Mouse (Mus musculus): ENCODE results near the gene Igfbp5. TPM values are rescaled to one million over a fixed set of nuclear protein-coding genes. Genes with fewer than 3 reads are reported as not detected.

Gene Igfbp5
- polyA plus RNA-seq, 1 experiment from 2014 or later, result 126 TPM

DNA sequence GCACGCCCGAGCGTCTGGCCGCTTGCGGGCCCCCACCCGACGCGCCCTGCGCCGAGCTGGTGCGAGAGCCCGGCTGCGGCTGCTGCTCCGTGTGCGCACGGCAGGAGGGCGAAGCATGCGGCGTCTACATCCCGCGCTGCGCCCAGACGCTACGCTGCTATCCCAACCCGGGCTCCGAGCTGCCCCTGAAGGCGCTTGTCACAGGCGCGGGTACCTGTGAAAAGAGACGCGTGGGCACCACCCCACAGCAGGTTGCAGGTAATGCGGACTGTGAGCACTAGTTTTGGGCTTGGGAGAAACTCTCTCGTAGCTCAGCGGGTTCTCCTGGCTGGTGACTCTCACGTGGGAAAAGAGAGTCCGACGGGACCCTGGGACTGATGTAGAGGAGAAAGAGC, 50.0 kb downstream of the Igfbp5 start:
- no peaks in the 10 kb centered on the region for H3K36me3 ChIP-seq
- H3K27me3 ChIP-seq (replicated peaks), result peaks cover 40% of the 10 kb centered on the region
- peak overlapping the region; percentile 85 for H3K9ac ChIP-seq
- ATAC-seq (ENCODE audit: extremely low read depth, insufficient number of reproducible peaks, low FRiP score, low TSS enrichment), result no peak
- H3K4me1 ChIP-seq, result peaks cover 41% of the 10 kb centered on the region
- WGBS, result under 1% methylated on average over 37 of the region's 37 CpGs
- H3K27ac ChIP-seq (replicated peaks), result no peak overlapping the region; the same call in 1 of the 2 replicates
- peak overlapping the region; percentile 99 for H3K4me2 ChIP-seq
- no peaks in the 10 kb centered on the region for H3K9me3 ChIP-seq
- H3K4me3 ChIP-seq, result peak overlapping the region; percentile 68

DNA sequence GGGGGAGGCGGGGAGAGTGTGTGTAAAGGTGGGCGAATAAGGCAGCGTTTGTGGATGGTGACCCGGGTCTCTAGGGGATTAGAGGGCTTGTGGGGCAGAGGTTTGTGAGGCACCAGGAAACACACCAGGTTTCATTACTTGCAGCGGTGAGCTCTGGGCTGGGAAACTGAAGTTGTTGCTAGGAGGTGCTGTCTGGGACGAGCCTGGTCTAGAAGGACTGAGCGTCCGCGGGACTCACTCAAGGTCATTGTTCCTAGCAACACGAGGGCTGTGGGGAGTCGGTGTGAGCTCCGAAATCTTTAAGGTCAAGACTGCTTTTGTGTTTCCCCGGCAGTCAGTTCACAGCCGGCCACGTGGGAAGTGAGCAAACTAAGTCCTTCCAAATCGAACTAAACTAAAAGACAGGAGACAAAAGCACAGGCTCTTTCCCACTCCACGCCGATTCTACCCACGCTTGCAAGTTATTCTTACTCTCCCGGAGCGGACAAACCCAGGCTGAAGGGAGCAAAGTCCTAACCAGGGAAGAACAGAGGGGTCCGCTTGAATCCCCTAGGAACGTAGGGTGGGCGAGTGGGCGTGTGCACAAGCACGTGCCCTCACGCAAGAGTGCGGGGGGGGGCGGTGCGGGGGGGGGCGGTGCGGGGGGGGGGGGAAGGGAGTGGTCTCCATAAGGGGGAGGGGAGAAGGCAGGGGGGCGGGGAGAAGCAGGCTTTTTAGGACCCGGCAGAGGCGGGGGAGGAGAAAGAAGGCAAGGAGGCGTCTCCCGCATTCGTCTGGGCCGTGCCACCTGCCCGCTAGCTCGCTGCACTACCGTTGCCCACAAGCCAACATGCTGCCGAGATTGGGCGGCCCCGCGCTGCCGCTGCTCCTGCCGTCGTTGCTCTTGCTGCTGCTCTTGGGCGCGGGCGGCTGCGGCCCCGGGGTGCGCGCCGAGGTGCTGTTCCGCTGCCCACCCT, 50.7 kb downstream of the Igfbp5 start, which contains the start of gene Igfbp2:
Igfbp2 (plus strand) TSS at position 753 of the 956 bp plus-strand sequence.
- Histone ChIP-seq H3K27ac (replicated peaks) (no peak within 1 kb of the TSS; the same call in 1 of the 2 replicates), H3K9ac (peak within 1 kb of the TSS; percentile 85), H3K9me3 (no peaks in the 10 kb centered on the region), H3K36me3 (no peaks in the 10 kb centered on the region), H3K4me1 (peaks cover 41% of the 10 kb centered on the region), H3K27me3 (replicated peaks) (peaks cover 40% of the 10 kb centered on the region), H3K4me2 (peak within 1 kb of the TSS; percentile 99), H3K4me3 (peak within 1 kb of the TSS; percentile 68)
- WGBS, result 2% methylated on average over 51 of the region's 58 CpGs
- no peak for ATAC-seq (ENCODE audit: extremely low read depth, insufficient number of reproducible peaks, low FRiP score, low TSS enrichment)

DNA sequence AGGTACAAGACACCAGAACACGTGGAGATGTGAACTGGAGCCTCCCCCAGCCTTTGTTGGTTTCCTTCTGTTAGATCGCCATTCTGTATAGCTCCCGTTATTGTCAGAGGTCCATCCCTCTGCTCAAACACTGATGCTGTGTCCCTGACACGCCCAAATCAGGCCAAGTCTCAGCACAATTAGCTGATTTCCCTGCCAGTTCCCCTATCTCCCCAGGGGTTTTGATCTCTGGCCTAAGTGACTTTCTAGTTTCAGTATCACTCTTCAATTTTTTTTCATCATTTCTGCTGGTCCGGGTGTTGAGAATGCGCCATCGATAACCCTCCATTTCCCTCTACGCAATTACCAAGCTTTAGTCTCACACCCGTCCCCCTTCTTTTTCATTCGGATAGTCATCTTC, 51.8 kb downstream of the Igfbp5 start:
- Histone ChIP-seq H3K9me3 (no peaks in the 10 kb centered on the region), H3K9ac (no peak overlapping the region), H3K4me1 (peaks cover 37% of the 10 kb centered on the region), H3K4me3 (no peak overlapping the region), H3K27ac (replicated peaks) (no peak overlapping the region), H3K36me3 (no peaks in the 10 kb centered on the region), H3K4me2 (no peak overlapping the region), H3K27me3 (replicated peaks) (peaks cover 40% of the 10 kb centered on the region)
- no peak for ATAC-seq (ENCODE audit: extremely low read depth, insufficient number of reproducible peaks, low FRiP score, low TSS enrichment)
- WGBS, result 78% methylated on average over 10 of the region's 10 CpGs

DNA sequence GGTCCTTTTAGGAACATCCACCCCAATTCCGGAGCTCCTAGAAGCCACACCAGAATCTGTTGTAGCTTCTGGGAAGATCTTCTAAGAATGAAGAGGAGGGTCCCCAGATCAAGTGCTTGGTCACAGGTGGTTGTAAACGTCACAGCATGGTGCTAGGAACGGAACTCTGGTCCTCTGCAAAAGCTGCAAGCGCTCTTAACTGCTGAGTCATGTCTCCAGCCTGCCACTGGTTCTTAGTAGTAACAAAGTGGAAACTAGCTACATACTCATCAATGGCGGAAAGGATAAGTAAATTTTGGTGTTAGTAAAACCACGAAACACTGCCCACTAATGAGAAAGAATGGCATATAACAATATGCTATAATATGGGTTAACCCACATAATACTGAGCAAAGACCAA, 54.7 kb downstream of the Igfbp5 start:
- WGBS, result 83% methylated on average over 6 of the region's 6 CpGs
- Histone ChIP-seq H3K4me1 (peaks cover 15% of the 10 kb centered on the region), H3K36me3 (no peaks in the 10 kb centered on the region), H3K9ac (no peak overlapping the region), H3K9me3 (no peaks in the 10 kb centered on the region), H3K4me3 (no peak overlapping the region), H3K27ac (replicated peaks) (no peak overlapping the region), H3K27me3 (replicated peaks) (peaks cover 18% of the 10 kb centered on the region), H3K4me2 (no peak overlapping the region)
- no peak for ATAC-seq (ENCODE audit: extremely low read depth, insufficient number of reproducible peaks, low FRiP score, low TSS enrichment)

DNA sequence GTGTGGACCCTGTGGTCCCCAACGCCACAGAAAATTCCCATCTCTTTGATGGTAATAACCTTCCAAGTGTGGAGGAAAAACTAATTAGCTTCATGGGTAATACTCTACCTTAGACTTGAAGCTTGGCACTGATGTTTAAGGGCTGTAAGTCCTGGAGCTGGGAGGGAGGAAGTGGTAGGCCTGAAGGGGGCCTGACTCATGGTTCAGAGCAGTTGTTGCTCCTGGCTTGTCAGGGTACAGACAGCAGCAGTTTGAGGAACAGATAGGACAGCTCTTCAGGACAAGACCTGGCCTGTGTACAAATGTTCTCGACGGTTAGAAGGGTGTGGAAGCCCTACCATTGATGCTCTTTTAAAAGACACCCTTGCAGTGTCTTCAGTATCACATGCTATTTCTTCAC, 59.1 kb downstream of the Igfbp5 start:
- H3K9ac ChIP-seq, result no peak overlapping the region

DNA sequence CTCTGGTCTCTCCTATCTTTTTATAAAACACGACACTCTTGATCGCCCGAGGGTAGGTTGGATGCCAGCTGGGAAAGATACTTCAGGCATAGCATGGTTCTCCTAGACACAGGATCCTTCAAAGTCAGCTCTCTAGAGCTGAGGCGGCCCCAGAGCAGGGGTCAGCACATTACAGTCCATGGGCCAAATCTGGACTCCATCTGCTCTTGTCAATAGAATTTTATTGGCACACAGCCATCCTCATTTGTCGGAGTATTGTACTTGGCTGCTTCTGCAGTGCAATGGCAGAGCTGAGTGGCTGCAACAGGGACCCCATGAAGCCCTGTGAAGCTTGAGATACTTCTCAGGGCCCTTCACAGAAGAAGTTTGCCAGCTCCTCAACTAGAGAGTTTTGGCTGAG, 59.5 kb downstream of the Igfbp5 start:
- 28% methylated on average over 5 of the region's 5 CpGs for WGBS
- no peak for ATAC-seq (ENCODE audit: extremely low read depth, insufficient number of reproducible peaks, low FRiP score, low TSS enrichment)
- Histone ChIP-seq H3K36me3 (no peaks in the 10 kb centered on the region), H3K9me3 (peaks cover 5% of the 10 kb centered on the region; the same call in 1 of the 2 replicates), H3K9ac (no peak overlapping the region), H3K27me3 (replicated peaks) (no peaks in the 10 kb centered on the region), H3K4me2 (no peak overlapping the region), H3K4me3 (no peak overlapping the region), H3K4me1 (peaks cover 24% of the 10 kb centered on the region), H3K27ac (replicated peaks) (no peak overlapping the region; the same call in 1 of the 2 replicates)

More for the DNA sequence above, 59.1 kb downstream of the Igfbp5 start:
- H3K36me3 ChIP-seq, result no peaks in the 10 kb centered on the region
- peaks cover 5% of the 10 kb centered on the region; the same call in 1 of the 2 replicates for H3K9me3 ChIP-seq
- H3K4me1 ChIP-seq, result peaks cover 24% of the 10 kb centered on the region
- no peaks in the 10 kb centered on the region for H3K27me3 ChIP-seq (replicated peaks)
- H3K27ac ChIP-seq (replicated peaks), result no peak overlapping the region; the same call in 1 of the 2 replicates
- ATAC-seq (ENCODE audit: extremely low read depth, insufficient number of reproducible peaks, low FRiP score, low TSS enrichment), result no peak
- H3K4me3 ChIP-seq, result no peak overlapping the region
- H3K4me2 ChIP-seq, result no peak overlapping the region
- WGBS, result 73% methylated on average over 3 of the region's 3 CpGs

DNA sequence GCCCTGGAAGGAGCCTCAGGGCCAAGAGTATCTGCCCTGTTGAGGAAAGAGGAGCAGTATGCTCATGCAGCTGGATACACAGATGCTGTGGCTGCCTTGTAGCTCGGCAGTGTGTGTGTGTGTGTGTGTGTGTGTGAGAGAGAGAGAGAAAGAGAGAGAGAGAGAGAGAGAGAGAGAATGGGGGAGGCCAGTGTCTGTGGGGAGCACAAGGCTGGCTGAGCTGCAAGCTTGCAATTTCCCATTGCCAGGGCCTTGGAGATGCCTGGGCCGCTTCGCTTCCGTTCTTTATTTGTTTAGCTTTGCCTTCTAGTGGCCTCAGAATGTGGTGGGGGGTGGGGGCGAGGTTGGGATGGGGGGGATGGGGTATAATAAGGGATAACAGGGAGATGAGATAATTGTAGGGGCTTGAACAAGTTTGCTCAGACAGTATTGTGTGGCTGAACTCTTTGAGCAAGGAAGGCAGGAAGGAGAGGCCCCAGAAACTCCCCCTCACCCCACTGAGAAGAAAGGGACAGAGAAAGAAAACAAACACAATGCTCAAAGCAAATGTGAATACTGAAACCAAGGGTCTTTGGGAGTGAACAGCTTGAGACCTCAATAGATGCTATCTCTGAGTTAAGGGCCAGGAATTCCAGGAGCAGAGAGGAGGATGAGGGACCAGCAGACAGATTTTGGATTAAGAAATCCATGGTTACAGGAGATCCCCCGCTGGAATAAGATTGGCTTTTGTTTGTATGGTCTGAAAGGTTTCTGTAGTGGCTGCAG, 60.9 kb downstream of the Igfbp5 start:
- Histone ChIP-seq H3K36me3 (no peaks in the 10 kb centered on the region), H3K4me1 (peaks cover 24% of the 10 kb centered on the region), H3K27ac (replicated peaks) (peak overlapping the region; percentile 20), H3K9me3 (peaks cover 5% of the 10 kb centered on the region; the same call in 1 of the 2 replicates), H3K4me2 (no peak overlapping the region), H3K27me3 (replicated peaks) (no peaks in the 10 kb centered on the region), H3K9ac (no peak overlapping the region), H3K4me3 (no peak overlapping the region)
- 29% methylated on average over 6 of the region's 6 CpGs for WGBS
- ATAC-seq (ENCODE audit: extremely low read depth, insufficient number of reproducible peaks, low FRiP score, low TSS enrichment), result no peak

DNA sequence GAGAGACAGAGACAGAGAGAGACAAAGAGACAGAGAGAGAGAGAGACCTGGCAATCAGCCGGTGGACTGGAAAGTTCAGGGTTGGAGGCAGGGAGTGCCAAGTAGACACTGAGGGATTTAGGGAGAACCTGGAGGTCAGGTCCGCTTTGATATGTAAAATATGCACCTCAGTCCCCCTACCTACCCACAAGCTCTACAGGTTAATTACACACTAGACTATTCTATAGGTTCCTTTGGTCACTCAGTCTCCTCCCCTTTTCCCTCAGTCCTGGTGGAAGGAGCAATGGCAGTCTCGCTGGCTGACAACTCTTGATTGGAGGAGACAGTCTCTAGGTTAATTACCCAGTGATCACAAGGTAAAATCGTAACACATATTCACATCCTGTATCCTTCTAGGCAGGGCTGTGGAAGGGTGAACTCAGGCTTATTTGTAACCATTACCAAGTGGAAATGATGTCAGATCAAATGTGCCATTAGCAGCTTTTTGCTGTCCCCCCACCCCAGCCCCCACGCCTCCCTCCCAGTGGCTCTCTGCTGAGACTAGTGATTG, 61.5 kb downstream of the Igfbp5 start:
- peaks cover 24% of the 10 kb centered on the region for H3K4me1 ChIP-seq
- no peak overlapping the region for H3K4me3 ChIP-seq
- no peaks in the 10 kb centered on the region for H3K27me3 ChIP-seq (replicated peaks)
- no peak overlapping the region for H3K4me2 ChIP-seq
- 49% methylated on average over 5 of the region's 5 CpGs for WGBS
- ATAC-seq (ENCODE audit: extremely low read depth, insufficient number of reproducible peaks, low FRiP score, low TSS enrichment), result no peak
- no peaks in the 10 kb centered on the region for H3K36me3 ChIP-seq
- no peak overlapping the region for H3K9ac ChIP-seq
- peaks cover 5% of the 10 kb centered on the region; the same call in 1 of the 2 replicates for H3K9me3 ChIP-seq
- peak overlapping the region; percentile 20; the same call in 1 of the 2 replicates for H3K27ac ChIP-seq (replicated peaks)

DNA sequence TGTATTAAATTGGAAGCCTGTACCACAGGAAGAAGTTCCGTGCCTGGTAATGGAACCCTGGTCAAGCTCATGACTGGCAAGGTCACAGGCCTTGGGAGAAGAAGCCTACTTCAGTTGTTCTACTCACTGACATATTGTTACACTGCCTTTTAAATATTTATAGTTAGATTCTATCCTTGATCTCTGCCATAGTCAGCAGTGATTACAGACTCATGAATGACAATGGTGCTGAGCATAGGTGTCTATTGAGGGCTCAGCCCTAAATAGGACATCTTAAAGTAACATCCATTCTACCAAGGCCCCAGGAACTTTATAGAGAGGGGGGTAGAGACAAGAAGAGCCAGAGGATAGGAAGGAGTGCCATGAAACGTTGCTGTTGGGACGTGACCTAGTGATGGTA, 63.6 kb downstream of the Igfbp5 start:
- Histone ChIP-seq H3K36me3 (no peaks in the 10 kb centered on the region), H3K27me3 (replicated peaks) (no peaks in the 10 kb centered on the region), H3K9me3 (peaks cover 5% of the 10 kb centered on the region; the same call in 1 of the 2 replicates), H3K4me1 (peaks cover 26% of the 10 kb centered on the region), H3K27ac (replicated peaks) (no peak overlapping the region), H3K4me3 (no peak overlapping the region), H3K9ac (no peak overlapping the region), H3K4me2 (no peak overlapping the region)
- WGBS, result 78% methylated on average over 3 of the region's 3 CpGs
- no peak for ATAC-seq (ENCODE audit: extremely low read depth, insufficient number of reproducible peaks, low FRiP score, low TSS enrichment)

DNA sequence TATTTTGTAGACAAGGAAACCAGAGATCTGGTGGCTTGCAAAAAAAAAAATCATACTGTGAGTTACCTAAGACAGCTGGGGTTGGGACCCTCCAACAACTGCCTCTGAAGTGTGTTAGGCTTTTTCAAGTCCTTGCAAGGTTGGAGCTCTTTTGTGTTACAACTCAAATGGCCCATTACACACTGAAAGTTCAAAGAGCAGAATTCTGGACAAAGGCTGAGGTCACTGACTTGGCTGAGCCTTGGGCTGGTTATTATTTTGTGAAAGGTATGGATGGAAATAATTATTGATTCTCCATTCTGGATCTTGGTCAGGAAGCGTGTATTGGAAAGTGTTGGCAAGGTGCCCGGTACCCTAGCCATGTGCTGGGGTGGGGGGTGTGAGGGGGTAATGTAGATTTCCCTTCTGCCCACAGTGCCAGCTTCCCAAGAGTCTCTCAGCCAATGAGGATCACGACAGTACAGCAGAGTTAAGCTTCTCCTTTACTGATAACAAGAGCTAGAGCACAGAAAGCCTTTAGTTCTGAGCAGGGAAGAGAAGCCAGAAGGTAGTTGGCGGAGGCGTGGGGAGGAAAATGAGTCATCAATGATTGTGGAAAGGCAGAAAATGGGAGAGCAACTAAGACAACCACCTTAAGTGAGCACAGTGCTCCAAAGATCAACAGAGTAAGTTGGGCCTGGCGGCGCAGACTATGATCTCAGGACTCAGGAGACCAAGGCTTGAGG, 64.6 kb downstream of the Igfbp5 start:
- Histone ChIP-seq H3K9ac (no peak overlapping the region), H3K4me1 (peaks cover 26% of the 10 kb centered on the region), H3K9me3 (peaks cover 5% of the 10 kb centered on the region; the same call in 1 of the 2 replicates), H3K27me3 (replicated peaks) (no peaks in the 10 kb centered on the region), H3K4me2 (no peak overlapping the region), H3K4me3 (no peak overlapping the region), H3K27ac (replicated peaks) (no peak overlapping the region), H3K36me3 (no peaks in the 10 kb centered on the region)
- ATAC-seq (ENCODE audit: extremely low read depth, insufficient number of reproducible peaks, low FRiP score, low TSS enrichment), result no peak
- 75% methylated on average over 7 of the region's 7 CpGs for WGBS
